Mouse (Mus musculus) ES-Bruce4 (cell line): Measurements from ENCODE around the gene Tcf7l2.

Source experiments
- CTCF ChIP-seq: IDR thresholded peaks from one replicate; pipeline ENCODE4 v1.8.1; 2011; ENCODE audit warnings: low read depth, low read length
- POLR2A ChIP-seq: IDR thresholded peaks from one replicate; pipeline ENCODE4 v1.8.1; 2011; ENCODE audit warnings: low read length; ENCODE audit not compliant: insufficient read depth

DNA sequence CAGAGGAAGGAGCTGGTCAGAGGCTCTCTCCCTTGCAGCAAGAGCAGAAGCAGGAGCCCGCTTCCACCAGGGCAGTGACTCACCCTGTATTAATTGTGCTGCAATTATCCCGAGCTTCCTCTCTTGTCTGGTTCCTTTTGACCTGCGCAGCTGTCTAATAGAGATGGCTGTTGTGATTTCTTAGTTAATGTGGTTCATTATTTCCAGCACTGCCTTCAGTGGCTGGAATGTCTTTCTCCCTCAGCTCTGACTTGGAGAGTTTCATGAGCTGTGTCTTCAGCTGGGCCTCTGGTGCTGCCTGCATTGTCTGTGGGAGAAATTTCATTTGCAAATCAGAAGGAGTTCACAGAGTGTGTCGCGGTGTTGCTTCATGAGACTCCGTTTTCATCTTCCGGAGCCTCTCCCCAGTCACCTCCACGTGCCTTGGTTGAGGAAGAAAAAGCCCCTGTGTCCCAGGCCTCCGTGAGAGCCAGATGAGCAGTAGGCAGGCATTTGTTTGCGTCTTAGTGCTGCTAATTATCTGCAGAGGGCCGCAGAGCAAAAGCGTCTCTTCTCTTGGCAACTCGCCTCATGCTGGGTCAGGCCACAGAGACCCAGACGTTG, 228.4 kb downstream of the Tcf7l2 start:
- TF ChIP-seq CTCF (no peak), POLR2A (no peak)
